Mouse (Mus musculus) adrenal gland, adult 18-20 months (tissue): ENCODE measurements around the gene Vcl. TPM values are rescaled to one million over a fixed set of nuclear protein-coding genes. Genes with fewer than 3 reads are reported as not detected.

Experiments
- DNase-seq, 2 experiments: peaks; one replicate each; pipeline ENCODE4 v3.0.0; 2021 to 2022; ENCODE audit warnings: low spot score in 2 of 2
- total RNA-seq, 2 experiments: library from RNA; stranded (reverse); gene quantifications; 1 replicate in 1 of 2; 2 replicates in 1 of 2; pipeline ENCODE4 v1.2.3; 2021

The Vcl gene
- total RNA-seq, 2 experiments from 2014 or later, result 83.0 to 123 TPM

GRCm38 (mm10) chr14:20938424-20938823 lies 9.2 kb downstream of the Vcl start:
- no peak for DNase-seq

GRCm38 (mm10) chr14:20938860-20939259 lies 9.7 kb downstream of the Vcl start:
- DNase-seq, result no peak

GRCm38 (mm10) chr14:20945296-20945695 lies 16.1 kb downstream of the Vcl start:
- no peak for DNase-seq

GRCm38 (mm10) chr14:20956021-20956420 lies 26.8 kb downstream of the Vcl start:
- no peak for DNase-seq

- no peak for DNase-seq
Observed at GRCm38 (mm10) chr14:20958971-20959370, 29.8 kb downstream of the Vcl start.

GRCm38 (mm10) chr14:20962466-20962865 lies 33.3 kb downstream of the Vcl start:
- no peak for DNase-seq

GRCm38 (mm10) chr14:20962906-20963305 lies 33.7 kb downstream of the Vcl start:
- DNase-seq, result no peak

GRCm38 (mm10) chr14:20963863-20964262 lies 34.7 kb downstream of the Vcl start:
- no peak for DNase-seq

GRCm38 (mm10) chr14:20964285-20964684 lies 35.1 kb downstream of the Vcl start:
- no peak for DNase-seq

GRCm38 (mm10) chr14:20966959-20967670 lies 37.9 kb downstream of the Vcl start:
- no peak for DNase-seq

GRCm38 (mm10) chr14:20969066-20969465 lies 39.9 kb downstream of the Vcl start:
- DNase-seq, result no peak

GRCm38 (mm10) chr14:20970389-20970788 lies 41.2 kb downstream of the Vcl start:
- DNase-seq, result peak in 1 of 2 experiments; percentile 37

GRCm38 (mm10) chr14:20970927-20971326 lies 41.7 kb downstream of the Vcl start:
- no peak for DNase-seq

- no peak for DNase-seq
Observed at GRCm38 (mm10) chr14:20973821-20974220, 44.6 kb downstream of the Vcl start.

GRCm38 (mm10) chr14:20976741-20977140 lies 47.5 kb downstream of the Vcl start:
- no peak for DNase-seq

GRCm38 (mm10) chr14:20977726-20978125 lies 48.5 kb downstream of the Vcl start:
- DNase-seq, result peak in 1 of 2 experiments; percentile 41

- peak; percentile 48 to 55 for DNase-seq
Observed at GRCm38 (mm10) chr14:20983832-20984231, 54.6 kb downstream of the Vcl start.

- no peak for DNase-seq
Observed at GRCm38 (mm10) chr14:20985482-20985881, 56.3 kb downstream of the Vcl start.

- no peak for DNase-seq
Observed at GRCm38 (mm10) chr14:20991492-20991891, 62.3 kb downstream of the Vcl start.

- peak in 1 of 2 experiments; percentile 41 for DNase-seq
Observed at GRCm38 (mm10) chr14:20993067-20993691, 64.0 kb downstream of the Vcl start.

- no peak for DNase-seq
Observed at GRCm38 (mm10) chr14:20994475-20994874, 65.3 kb downstream of the Vcl start.

GRCm38 (mm10) chr14:20995497-20995896 lies 66.3 kb downstream of the Vcl start:
- DNase-seq, result no peak

GRCm38 (mm10) chr14:20996361-20996760 lies 67.2 kb downstream of the Vcl start:
- DNase-seq, result no peak
